Mouse (Mus musculus): Measurements from ENCODE around the gene Yipf1.

- TF ChIP-seq GATA1 (IDR thresholded peaks at IDR 0.05; ENCODE audit: low read length) (no peak), TAL1 (IDR thresholded peaks at IDR 0.05; ENCODE audit: low read length) (no peak)
Measured at GRCm38 (mm10) chr4:107349311-107350008, 35.3 kb downstream of the Yipf1 start.

All from erythroblast, embryonic 14.5 days (primary cell).